Mouse (Mus musculus): ENCODE measurements at regions not wholly inside any gene's neighbourhood (a gene's known extent, or its start where the extent isn't known, plus 50 kb on each side); places are given as distances from the start of the nearest gene placed in this dataset.

- no peak for DNase-seq
Observed at GRCm38 (mm10) chr1:163650577-163651180, 74.4 kb downstream of the Mettl11b start.

GRCm38 (mm10) chr1:163642091-163642490 is 82.9 kb downstream of the Mettl11b start:
- no peak for DNase-seq

GRCm38 (mm10) chr1:163640527-163641228 is 84.4 kb downstream of the Mettl11b start:
- DNase-seq = no peak

- DNase-seq = no peak
Observed at GRCm38 (mm10) chr1:163630291-163630812, 94.7 kb downstream of the Mettl11b start.

- no peak for DNase-seq
Observed at GRCm38 (mm10) chr1:163624887-163625286, 100.1 kb downstream of the Mettl11b start.

GRCm38 (mm10) chr1:163621293-163621692 is 103.7 kb downstream of the Mettl11b start:
- no peak for DNase-seq

- no peak for DNase-seq
Observed at GRCm38 (mm10) chr1:163619831-163620230, 105.2 kb downstream of the Mettl11b start.

GRCm38 (mm10) chr1:163618132-163618531 is 106.9 kb downstream of the Mettl11b start:
- no peak for DNase-seq

GRCm38 (mm10) chr1:163616596-163616995 is 108.4 kb downstream of the Mettl11b start:
- DNase-seq = no peak

- no peak for DNase-seq
Observed at GRCm38 (mm10) chr1:163608429-163608828, 116.6 kb downstream of the Mettl11b start.

- peak; percentile 47 for DNase-seq
Observed at GRCm38 (mm10) chr1:163607701-163608100, 117.3 kb downstream of the Mettl11b start.

- DNase-seq = no peak
Observed at GRCm38 (mm10) chr1:163599926-163600890, 124.8 kb downstream of the Mettl11b start.

- no peak for DNase-seq
Observed at GRCm38 (mm10) chr1:163576411-163576810, 148.6 kb downstream of the Mettl11b start.

- no peak for DNase-seq
Observed at GRCm38 (mm10) chr1:163575593-163575992, 149.4 kb downstream of the Mettl11b start.

GRCm38 (mm10) chr1:163574409-163575161 is 150.4 kb downstream of the Mettl11b start:
- DNase-seq = peak; percentile 10

GRCm38 (mm10) chr1:163573533-163573932 is 151.5 kb downstream of the Mettl11b start:
- no peak for DNase-seq

GRCm38 (mm10) chr1:163563791-163564190 is 160.3 kb upstream of the Gorab start:
- no peak for DNase-seq

- no peak for DNase-seq
Observed at GRCm38 (mm10) chr1:163563064-163563463, 159.6 kb upstream of the Gorab start.

GRCm38 (mm10) chr1:163562166-163562733 is 158.8 kb upstream of the Gorab start:
- DNase-seq = no peak

GRCm38 (mm10) chr1:163561016-163561415 is 157.5 kb upstream of the Gorab start:
- DNase-seq = no peak

GRCm38 (mm10) chr1:163560276-163560943 is 156.9 kb upstream of the Gorab start:
- DNase-seq = no peak
